Mouse (Mus musculus): ENCODE measurements at regions not wholly inside any gene's neighbourhood (a gene's known extent, or its start where the extent isn't known, plus 50 kb on each side); places are given as distances from the start of the nearest gene placed in this dataset.

DNA sequence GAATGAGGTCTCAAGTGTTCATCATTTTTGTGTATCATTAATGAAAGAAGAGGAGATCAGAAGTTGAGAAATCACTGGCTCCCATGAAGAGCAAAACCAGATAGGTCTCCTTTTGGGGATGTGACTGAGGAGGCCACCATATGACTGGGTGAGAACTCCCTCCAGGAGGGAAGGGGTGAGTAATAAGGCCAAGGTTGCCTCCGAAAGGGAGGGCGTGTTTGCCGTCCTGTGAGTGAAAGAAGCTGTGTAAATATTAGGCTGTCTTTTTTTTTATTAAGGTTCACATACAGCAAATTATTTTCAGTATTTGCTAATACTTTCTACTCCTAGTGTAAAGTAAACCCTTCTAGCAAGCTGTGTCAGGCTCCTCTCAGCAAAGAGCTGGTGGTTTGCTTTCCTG lies 116.7 kb upstream of the Pik3r1 start:
- DNase-seq: no peak

DNA sequence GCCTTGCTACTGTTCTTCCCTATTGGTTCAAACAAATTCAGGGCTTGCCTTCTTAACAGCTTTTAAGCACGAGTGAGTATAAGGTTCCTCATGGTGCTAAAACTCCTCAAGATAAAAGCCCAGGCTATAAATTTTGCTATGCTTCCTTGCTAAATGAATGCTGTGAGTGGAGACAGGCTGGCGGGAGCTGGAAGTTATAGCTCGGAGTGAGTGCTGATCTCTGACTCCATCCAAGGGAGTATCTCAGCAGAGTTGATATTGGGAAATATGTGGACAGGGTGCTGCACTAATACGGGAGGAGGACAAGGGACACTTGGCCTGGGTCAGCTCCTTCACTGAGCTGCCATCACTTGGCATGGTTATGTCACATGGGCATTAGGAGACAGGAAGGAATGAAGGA lies 123.5 kb upstream of the Pik3r1 start:
- DNase-seq: no peak

DNA sequence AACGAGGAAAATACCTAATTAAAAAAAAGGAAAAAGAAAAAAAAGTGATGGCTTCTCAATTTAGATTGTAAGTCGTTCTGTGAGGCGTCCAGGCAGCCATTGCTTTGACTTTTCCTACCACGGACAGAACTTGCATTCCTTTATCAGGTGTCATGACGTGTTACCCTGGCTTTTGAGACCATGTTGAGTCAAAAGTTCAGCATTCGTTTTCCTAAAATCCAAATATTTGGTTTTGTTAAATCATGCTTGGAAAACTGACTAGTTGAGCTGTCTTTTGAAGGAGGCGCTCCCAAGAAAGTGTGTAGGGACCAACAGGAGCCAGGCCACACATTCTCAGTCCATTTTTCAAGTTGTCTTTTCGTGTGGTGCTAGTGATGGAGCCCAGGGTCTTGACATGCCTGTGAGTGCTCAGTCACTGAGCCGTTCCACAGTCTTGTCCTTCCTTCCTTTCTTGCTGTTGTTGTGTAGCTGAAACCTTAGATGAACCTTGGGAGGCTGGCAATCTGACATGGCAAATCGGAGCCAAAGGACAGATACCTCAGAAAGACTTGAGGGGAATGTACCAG lies 125.1 kb upstream of the Pik3r1 start:
- no peak for DNase-seq

DNA sequence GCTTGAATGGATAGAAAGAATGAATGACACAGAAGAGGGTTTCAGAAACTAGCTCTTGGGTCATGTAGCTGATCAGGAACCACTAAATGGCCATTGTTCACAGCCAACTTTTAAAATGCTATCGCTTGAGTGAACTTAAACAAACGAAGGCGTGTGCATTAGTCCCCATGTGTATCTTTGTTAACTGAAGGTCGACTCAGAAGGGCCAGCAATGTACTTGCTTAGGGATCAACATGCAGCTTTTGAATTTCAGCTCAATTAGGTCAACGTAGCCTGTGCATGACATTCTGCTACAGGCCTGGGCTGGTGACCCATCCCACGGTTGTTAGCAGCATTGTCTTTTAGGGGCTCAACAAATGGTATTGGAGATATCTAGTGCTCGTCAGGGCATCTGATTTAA lies 127.1 kb upstream of the Pik3r1 start:
- no peak for DNase-seq

DNA sequence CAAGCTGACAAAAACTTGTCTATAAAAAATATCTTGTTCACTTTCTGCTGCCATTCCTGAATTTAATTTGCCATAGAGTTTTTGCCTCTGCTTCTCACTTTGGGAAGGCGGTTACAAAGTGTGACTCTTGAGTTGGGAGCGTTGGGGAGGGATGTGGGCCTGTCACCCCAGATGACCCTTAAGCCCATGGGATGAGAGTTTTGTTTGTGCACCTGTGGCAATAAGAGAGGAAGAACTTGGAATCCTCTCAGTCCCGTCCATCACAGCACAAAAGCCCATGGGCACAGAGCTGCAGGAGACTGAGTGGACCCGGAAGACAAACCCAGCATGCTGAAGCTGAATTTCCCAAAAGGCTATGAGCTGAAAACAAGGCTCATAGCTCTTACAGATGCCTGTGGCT lies 127.7 kb upstream of the Pik3r1 start:
- no peak for DNase-seq

DNA sequence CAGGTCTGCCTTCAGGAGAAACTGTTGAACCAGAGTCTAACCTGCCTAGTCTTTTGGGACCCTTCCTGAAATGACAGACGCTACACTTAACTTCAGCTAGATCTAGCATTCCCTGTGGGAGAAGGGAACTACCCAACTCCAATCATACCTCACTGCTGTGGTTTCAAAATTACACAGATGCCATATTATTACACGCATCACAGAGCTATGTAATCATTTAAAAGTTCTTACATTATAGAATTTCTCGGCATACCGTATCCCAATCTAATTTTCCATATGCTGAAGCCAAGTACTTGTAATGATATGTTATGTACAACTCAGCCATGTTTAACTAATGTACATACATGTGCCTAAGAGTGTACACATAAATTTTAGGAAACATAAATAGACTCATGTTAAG lies 128.9 kb upstream of the Pik3r1 start:
- DNase-seq: no peak

DNA sequence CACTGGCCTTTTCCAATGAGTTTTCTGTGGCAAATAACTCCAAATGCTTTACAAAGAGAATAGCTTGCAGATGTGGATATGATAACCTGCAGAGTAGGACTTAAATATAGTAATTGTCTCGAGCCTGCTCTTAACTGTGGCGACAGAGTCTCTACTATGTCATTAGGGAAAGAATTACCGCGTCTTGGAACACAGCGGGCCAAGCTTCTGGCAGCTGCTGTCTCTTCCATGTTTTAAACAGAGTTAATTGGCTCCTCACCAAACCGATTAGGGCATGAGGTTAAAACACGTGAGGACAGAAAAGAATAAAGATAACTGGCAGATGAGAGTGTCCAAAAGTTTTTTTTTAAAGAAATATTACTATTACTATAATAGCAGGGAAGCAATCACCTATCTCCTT lies 134.2 kb upstream of the Pik3r1 start:
- DNase-seq: no peak

DNA sequence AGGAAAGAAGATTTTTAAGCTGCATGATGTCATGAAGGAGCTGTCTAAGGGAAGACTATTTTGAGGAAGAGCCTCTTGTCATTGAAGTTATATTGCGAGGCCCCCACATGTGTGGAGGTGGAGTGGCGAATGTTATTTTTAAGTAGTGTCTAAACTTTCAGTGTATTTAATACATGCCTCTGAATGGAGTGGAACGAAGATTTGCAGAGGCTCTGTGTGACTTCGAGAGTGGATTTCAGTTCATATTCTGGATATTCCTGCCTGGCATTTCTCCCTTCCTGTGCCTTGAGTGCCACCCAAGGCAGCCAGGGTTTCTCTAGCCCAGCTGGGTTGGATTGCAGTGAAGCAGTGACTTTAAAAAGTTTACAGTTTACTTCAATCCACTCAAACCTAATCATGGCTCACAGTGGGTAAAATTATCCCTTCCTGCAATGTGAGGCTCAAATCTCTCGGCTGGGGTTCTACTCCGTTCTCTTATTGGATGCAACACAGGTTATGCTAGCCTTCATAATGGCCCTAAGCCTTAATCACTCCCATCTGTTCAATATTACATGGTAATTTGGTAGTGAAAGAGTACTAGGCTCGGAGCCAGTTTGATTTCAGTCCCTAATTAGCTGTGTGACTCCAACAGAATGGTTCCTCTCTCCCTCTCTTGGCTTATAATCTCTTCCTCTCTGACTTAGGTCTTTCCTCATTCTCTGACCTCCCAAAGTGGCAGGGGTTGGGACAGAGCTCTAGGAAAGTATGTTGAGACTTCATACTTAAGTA lies 138.1 kb upstream of the Pik3r1 start:
- DNase-seq: no peak

DNA sequence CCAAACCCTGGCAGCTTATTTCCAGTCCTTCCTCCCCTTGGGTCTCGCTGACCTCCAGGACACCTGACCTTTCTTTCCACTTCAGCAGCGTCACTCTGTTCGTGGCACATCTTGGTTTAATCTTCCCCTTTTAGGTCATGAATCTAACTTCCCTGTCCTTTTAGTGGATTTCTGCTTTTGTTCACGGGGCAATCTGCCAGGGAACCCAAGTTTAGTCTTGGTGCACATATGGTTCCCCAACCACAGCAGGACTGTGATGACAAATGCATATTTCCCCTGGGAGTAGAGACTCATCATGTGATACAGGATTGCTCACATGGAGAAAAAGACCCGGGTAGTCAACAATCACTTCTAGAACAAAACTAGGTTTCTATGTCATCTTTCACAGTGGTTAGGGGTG lies 141.0 kb upstream of the Pik3r1 start:
- DNase-seq: no peak

DNA sequence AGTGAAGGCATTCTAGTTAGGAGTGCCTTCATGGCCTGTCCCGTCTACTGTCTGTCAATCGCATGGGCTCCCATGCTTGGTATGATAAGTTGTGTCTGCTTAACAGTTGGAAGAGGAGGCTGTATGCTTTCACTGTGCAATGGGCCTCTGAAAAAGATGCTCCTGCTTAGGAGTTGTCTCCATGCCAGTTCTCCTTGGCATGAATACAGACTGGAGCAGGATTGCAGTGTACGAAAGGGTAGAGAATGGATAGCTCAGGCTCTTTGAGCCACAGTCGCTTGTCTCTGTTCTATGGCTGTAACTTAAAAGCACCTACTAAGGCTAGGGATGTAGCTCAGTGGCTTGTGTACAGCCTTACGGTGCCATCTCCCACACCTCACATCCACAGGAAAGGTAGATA lies 142.7 kb upstream of the Pik3r1 start:
- no peak for DNase-seq

DNA sequence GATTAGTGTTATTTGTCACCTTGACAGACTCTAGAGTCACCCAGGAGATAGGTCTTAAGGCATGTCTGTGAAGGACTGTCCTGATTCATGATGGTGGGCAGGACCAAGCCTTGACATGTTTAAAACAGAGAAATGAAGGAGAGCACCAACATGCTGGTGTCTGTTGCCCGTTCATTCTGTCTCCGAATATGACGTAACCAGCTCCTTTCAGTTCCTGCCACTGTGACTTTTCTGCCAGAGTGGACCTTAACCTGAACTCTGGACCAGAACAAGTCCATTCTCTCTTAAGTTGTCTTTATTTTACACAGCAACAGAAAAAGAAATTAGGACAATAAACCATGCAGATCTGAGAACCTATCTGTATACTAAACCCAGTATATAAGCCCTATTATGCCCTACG lies 146.1 kb upstream of the Pik3r1 start:
- DNase-seq: no peak

DNA sequence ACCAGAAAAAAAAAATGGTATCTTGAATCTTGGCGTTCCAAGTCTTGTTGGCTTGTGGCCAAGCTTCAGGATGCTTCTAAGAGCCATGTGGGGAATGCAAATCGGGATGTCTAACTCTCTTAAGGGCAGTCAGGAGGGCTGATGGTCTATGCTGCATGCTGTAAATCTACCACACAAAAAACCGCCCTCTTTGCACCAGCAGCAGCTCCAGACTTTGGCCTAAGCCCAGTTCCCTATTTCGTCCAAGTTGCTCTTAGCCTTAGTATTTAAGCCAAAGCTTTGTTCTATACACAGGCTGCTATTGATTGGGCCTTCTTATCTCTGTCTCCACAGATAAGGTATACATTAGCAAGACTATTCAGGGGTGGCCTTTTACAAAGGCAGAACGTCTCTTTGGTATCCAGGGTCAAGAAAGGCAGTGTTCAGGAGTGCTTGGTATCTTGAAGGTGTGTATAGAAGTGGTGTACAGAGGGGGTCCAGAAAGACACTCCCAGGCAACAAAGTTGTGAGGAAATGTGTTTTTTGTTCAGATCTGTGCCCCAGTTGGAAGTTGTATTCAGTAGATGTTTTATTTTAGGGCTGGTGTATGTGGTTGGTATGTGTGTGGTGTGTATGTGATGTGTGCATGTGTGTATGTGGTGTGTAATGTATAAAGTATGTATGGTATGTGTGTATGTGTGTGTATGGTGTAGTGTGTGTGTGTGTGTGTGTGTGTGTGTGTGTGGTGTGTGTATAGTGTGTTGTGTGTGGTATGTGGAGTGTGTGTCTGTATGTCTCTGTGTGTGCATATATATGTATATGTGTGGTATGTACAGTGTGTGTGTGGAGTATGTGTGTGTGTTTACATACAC lies 146.9 kb upstream of the Pik3r1 start:
- no peak for DNase-seq

DNA sequence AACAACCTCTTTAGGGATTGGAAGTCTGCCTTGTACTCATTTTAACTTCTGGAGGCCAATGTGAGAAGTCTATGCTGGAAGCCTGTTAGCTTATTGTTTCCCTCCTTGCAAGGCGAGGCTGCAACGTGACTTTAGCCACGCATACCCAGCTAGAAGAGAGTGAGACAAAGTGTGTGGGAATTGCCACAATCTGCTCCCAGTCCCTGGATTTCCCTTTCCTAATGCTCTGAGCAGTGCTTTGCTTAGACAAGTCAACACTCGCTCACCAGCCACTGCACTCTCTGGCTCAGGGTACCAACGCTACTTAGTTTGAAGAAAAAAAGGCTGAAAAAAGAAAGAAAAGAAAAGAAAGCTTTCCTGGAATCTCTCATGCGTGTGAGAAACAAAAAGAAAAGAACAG lies 147.5 kb upstream of the Pik3r1 start:
- DNase-seq: no peak

DNA sequence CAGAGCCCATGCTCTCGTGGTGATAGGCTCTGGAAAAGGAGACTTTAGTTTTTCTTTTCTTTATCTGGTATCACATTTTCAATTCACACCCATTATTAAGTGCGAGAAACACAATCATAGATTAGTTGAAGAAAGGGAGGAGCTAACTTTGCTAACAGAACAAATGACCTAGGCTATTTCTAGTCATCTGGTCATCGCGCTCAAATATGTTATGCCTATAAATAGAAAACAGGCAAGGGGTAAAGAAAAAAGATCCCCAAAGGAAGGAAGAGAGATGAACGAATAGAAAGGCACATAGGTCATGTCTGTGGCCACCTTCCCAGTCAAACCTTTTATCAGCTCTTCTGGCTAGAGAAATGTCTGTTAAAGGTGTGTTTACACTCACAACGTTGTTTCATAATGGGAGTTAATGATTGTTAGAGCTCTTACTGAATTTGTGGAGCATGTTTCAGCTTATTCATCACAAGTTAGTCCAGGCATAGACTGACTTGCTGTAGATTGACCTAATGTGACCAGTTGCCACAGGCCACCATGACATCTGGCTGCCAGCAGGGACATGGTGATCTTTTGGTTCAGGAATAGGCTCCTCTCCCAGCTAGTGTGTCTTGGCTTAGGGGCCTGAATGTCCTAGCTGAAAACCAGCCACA lies 148.1 kb upstream of the Pik3r1 start:
- DNase-seq: no peak

DNA sequence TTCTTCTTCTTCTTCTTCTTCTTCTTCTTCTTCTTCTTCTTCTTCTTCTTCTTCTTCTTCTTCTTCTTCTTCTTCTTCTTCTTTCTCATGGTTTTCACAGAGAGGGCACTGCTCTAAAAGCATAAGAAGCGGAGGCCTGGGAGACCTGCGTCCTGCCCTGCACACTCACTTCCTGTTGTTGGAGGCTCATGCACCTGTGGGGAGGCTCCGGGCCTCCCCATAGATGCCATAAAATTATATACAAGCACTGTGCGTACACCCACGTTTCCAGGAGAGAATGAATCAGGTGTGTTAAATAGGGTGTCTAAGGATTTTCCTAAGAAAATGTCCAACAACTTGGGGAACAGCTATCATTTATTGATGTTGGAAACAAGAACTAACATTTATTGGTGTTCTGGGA lies 148.9 kb upstream of the Pik3r1 start:
- DNase-seq: no peak

DNA sequence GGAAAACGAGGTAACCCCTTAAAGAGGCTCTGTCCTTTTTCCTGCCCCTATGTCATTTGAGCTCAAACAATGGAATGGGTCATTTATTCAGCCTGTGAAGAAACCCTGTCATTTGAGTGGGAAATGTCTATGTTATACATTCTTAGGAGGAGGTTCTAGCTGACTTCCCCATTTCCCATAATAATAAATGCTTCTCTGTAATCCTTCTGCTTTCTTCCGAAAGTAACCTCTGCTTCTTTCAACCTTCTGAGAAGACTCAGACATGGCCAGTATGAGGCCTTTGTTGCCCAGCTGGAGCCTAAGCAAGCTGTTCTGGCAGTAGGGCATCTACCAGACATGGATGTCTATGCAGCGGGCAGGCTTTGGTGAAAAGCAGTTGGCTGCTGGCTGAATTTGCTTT lies 150.2 kb upstream of the Pik3r1 start:
- DNase-seq: no peak

DNA sequence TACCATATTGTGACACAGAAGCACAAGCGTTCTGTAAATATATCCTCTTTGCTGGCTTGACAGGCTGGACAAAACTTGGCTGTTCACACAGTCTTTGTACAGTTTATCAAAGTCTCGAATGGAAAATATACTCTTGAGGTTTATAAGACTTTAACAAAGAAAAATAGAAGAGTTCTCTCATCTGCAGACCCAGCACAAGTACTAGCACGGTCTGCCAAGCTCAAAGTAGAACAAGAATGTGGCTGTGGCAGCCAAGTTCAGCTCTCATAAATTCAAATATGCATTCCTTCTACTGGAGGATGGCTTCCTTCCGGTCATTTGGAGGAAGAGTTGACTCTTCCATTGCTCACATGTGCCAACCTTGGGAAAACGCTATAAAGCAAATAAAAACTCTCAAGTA lies 151.2 kb upstream of the Pik3r1 start:
- DNase-seq: no peak

DNA sequence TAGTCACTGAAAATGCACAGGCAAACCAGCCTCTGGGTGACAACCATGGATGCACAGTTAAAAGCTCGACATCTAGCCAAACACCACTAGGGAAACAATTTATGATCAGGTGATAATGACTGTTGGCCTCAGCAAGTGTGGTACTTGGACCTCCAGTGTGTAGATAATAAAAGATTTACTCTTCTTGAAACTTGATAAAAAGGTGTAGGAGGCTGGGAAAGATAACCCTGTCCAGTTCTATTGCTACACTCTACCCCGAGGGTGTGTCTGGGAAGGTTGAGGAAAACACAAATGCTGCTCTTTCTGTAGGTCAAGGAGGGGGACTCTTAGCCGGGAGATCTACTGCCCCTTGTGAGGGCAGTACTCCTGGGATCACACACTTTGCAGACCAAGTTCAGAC lies 152.4 kb upstream of the Pik3r1 start:
- DNase-seq: no peak

DNA sequence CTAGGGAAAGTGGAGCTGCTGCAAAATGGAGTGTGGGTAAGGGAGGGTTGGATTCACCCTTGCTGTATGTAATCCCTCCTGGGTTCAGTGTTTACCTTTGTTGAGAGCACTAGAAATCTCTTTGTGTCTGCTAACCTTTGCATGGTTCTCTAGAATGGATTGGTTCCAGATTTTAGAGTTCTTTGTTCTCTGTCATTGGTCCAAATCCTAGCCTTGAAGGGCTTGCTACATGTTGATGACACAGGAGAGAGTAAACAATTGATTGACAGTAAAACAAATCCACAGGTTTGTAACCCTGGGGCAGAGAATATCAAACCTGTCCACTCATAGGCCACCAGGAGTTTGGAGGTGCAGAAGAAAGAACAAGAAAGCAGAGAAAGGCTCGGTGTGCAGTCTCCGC lies 156.6 kb upstream of the Pik3r1 start:
- DNase-seq: no peak

DNA sequence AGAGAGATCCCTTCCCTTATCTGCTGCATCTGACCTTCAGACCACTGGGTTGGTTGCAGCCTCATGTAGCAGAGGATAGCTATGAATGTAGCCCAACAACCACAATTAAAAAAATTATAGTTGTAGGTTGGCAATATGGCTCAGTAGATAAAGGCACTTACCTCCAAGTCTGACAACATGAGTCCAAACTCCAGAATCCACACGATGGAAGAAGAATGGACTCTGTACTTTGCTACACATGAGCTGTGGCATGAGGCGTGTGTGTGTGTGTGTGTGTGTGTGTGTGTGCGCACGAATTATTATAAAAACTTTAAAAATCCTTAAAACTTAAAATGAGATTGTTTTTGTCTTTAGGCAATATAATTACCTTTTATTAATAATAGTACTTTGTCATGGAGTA lies 163.2 kb upstream of the Pik3r1 start:
- DNase-seq: no peak

DNA sequence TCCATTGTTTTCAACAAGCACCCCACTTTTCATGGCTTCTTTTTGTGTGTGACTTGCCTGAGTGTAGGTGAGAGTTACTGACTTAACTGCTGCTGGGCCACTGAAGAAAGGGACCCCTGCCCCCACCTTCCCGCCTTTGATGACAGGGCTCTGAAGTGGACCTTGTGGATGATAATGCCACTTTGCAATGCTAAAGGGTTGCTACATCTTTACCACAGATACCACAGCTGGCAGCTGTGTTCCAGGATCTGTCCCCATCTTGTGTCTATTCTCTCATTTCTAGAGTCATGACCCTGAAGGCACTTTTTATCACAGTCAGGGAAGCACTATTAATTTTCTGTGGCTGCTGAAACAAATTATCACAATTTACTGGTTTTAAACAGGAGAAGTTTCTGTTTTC lies 163.9 kb upstream of the Pik3r1 start:
- no peak for DNase-seq

DNA sequence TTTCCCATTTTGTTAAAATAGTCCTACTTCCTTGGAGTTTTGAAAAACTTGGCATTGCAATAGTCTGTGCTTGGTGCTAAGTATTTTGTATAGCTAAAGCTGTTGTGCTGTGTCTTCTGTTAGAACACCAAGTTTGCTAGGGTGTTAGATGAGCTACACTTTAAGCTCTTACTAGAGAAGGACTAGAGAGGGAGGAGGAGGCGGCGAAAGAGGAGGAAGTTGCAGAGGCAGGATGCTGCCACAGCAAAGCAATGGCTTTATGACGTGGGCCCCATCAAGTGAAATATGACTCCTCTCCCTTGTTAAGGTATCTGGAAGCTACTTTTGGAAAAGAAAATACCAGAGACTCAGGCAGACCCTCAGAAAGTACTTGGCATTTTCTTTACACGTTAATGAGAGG lies 167.8 kb upstream of the Pik3r1 start:
- no peak for DNase-seq

DNA sequence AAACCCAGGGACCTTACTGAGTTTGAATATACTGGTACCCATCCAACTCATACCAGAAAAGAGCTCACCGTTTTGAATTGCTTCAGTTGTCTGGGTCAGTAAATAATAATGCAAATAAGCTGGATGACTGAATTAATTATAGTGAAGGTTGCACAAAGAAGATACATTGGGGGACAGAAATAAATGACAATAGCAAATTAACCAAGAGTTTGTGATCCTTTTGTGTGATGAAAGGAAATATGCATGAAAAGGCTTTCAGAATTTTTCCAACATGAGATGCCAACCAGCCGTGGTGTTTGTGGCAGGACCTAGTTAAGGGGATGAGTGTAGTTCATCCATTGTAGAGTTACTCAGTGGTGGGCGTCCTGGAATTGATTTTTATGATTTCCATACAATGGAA lies 186.5 kb upstream of the Pik3r1 start:
- no peak for DNase-seq

Measured in cerebellum, adult 8-10 months (tissue).